Mouse (Mus musculus): ENCODE data around the gene Ptges2. TPM values are rescaled to one million over a fixed set of nuclear protein-coding genes. Genes with fewer than 3 reads are reported as not detected.
A peak's percentile ranks its signal among the peaks of the same experiment; 100 is the strongest.

The Ptges2 gene
- polyA plus RNA-seq (2015; fragmentation: Nextera tagmentation; extraction: Ambion mirVana), result 14.1 and 15.5 TPM in 2 replicates

- peak within 1 kb of the TSS; percentile 95 for H3K4me2 ChIP-seq
- peak within 1 kb of the TSS; percentile 88 for H3K4me3 ChIP-seq (replicated peaks)
- peak; percentile 92 for DNase-seq
- H3K9ac ChIP-seq, result peak within 1 kb of the TSS; percentile 87
- ATAC-seq (ENCODE audit: low read depth), result peak; percentile 85
- H3K27ac ChIP-seq, result peak within 1 kb of the TSS; percentile 79
- WGBS (ENCODE audit: insufficient replicate concordance), result under 1% methylated on average over 31 of the region's 31 CpGs
- H3K36me3 ChIP-seq, result peaks cover 15% of the 10 kb centered on the region; the same call in 1 of the 2 replicates
- peaks cover 45% of the 10 kb centered on the region for H3K4me1 ChIP-seq (replicated peaks)
- H3K9me3 ChIP-seq (replicated peaks), result no peaks in the 10 kb centered on the region
- no peaks in the 10 kb centered on the region for H3K27me3 ChIP-seq
Measured at GRCm38 (mm10) chr2:32395484-32395945, at the start of gene Ptges2. TSS of gene Ptges2 (plus strand) at chr2:32395896.

GRCm38 (mm10) chr2:32347019-32347418, 48.7 kb upstream of the Ptges2 start:
- peaks cover 51% of the 10 kb centered on the region for H3K27me3 ChIP-seq
- no peak overlapping the region for H3K27ac ChIP-seq
- ATAC-seq (ENCODE audit: low read depth), result no peak
- no peak overlapping the region for H3K4me3 ChIP-seq (replicated peaks)
- 56% methylated on average over 6 of the region's 6 CpGs for WGBS (ENCODE audit: insufficient replicate concordance)
- no peak overlapping the region for H3K4me2 ChIP-seq
- H3K9me3 ChIP-seq (replicated peaks), result no peaks in the 10 kb centered on the region
- no peak overlapping the region for H3K9ac ChIP-seq
- no peak for DNase-seq
- H3K36me3 ChIP-seq, result no peaks in the 10 kb centered on the region
- no peaks in the 10 kb centered on the region for H3K4me1 ChIP-seq (replicated peaks)

GRCm38 (mm10) chr2:32348311-32348710, 47.4 kb upstream of the Ptges2 start:
- no peak overlapping the region for H3K27ac ChIP-seq
- no peak for DNase-seq
- H3K4me3 ChIP-seq (replicated peaks), result no peak overlapping the region
- H3K27me3 ChIP-seq, result peaks cover 62% of the 10 kb centered on the region
- no peaks in the 10 kb centered on the region for H3K36me3 ChIP-seq
- H3K4me1 ChIP-seq (replicated peaks), result peaks cover 10% of the 10 kb centered on the region
- H3K9ac ChIP-seq, result no peak overlapping the region
- WGBS (ENCODE audit: insufficient replicate concordance), result 68% methylated on average over 11 of the region's 11 CpGs
- ATAC-seq (ENCODE audit: low read depth), result no peak
- no peak overlapping the region for H3K4me2 ChIP-seq
- H3K9me3 ChIP-seq (replicated peaks), result no peaks in the 10 kb centered on the region

- H3K9ac ChIP-seq, result no peak overlapping the region
- DNase-seq, result no peak
- no peak for ATAC-seq (ENCODE audit: low read depth)
- H3K27me3 ChIP-seq, result peaks cover 62% of the 10 kb centered on the region
- no peaks in the 10 kb centered on the region for H3K9me3 ChIP-seq (replicated peaks)
- H3K4me3 ChIP-seq (replicated peaks), result no peak overlapping the region
- H3K4me1 ChIP-seq (replicated peaks), result peaks cover 22% of the 10 kb centered on the region
- H3K27ac ChIP-seq, result no peak overlapping the region
- 48% methylated on average over 8 of the region's 8 CpGs for WGBS (ENCODE audit: insufficient replicate concordance)
- H3K4me2 ChIP-seq, result no peak overlapping the region
- H3K36me3 ChIP-seq, result no peaks in the 10 kb centered on the region
Measured at GRCm38 (mm10) chr2:32349625-32350255, 46.0 kb upstream of the Ptges2 start.

DNA sequence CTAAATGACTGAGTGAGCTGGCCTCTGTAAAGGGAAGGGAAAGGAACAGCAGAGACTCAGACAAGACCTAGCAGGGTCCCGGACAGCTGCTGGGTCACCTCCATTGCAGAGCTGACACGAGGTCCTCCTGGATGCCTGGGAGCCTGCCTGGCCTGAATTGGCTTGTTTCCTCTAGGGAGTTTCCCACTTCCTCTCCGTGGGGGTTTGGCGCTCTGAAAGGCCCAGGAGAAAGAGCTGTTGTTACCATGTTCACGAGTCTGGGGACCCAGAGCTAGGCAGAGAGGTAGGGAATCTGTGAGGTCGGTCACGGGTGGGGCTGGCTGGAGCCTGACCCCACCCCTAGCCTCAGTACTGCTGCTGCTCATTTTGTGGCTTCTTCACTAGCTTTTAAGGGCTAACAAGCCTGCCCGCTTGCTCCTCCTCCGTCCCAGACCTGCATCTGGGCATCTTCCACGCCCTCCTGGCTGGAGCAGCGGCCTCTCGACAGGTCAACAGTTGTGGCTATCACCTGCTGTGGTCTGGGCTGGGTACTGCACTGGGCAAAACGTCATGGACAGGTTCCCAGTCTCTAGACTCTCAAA, 45.1 kb upstream of the Ptges2 start:
- Histone ChIP-seq H3K27ac (no peak overlapping the region), H3K4me2 (no peak overlapping the region), H3K4me3 (replicated peaks) (no peak overlapping the region), H3K9ac (no peak overlapping the region), H3K27me3 (peaks cover 62% of the 10 kb centered on the region), H3K36me3 (no peaks in the 10 kb centered on the region), H3K4me1 (replicated peaks) (peaks cover 22% of the 10 kb centered on the region), H3K9me3 (replicated peaks) (no peaks in the 10 kb centered on the region)
- WGBS (ENCODE audit: insufficient replicate concordance), result 30% methylated on average over 13 of the region's 13 CpGs
- no peak for DNase-seq
- ATAC-seq (ENCODE audit: low read depth), result no peak

DNA sequence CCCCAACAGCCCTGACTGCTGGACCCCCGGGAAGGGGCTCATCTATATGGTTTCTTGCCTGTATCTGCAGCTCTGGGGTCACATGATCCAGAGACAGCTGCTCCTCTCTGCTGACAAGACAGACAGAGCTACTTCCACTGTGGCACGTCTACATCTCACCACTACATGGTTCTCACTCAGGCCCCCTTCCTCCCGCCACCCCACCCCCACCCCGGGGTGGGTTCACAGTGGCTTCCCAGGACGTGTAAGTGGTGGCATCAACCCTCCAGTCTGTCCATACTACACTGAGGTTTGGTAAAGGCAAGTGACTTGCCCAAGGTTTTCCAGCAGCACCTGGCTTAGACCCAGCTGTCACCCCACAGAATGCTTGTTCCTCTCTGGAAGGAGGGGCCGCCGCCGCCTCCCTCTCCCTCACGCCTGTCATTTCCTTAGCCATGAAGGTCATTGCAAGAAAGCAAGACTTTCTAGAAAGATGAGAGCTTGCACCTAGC, 44.2 kb upstream of the Ptges2 start:
- H3K9ac ChIP-seq, result no peak overlapping the region
- peaks cover 65% of the 10 kb centered on the region for H3K27me3 ChIP-seq
- WGBS (ENCODE audit: insufficient replicate concordance), result 40% methylated on average over 9 of the region's 9 CpGs
- peak overlapping the region; percentile 82; the same call in 1 of the 2 replicates for H3K4me2 ChIP-seq
- ATAC-seq (ENCODE audit: low read depth), result no peak
- H3K9me3 ChIP-seq (replicated peaks), result no peaks in the 10 kb centered on the region
- H3K36me3 ChIP-seq, result no peaks in the 10 kb centered on the region
- no peak overlapping the region for H3K4me3 ChIP-seq (replicated peaks)
- H3K4me1 ChIP-seq (replicated peaks), result peaks cover 26% of the 10 kb centered on the region
- DNase-seq, result no peak
- H3K27ac ChIP-seq, result no peak overlapping the region

DNA sequence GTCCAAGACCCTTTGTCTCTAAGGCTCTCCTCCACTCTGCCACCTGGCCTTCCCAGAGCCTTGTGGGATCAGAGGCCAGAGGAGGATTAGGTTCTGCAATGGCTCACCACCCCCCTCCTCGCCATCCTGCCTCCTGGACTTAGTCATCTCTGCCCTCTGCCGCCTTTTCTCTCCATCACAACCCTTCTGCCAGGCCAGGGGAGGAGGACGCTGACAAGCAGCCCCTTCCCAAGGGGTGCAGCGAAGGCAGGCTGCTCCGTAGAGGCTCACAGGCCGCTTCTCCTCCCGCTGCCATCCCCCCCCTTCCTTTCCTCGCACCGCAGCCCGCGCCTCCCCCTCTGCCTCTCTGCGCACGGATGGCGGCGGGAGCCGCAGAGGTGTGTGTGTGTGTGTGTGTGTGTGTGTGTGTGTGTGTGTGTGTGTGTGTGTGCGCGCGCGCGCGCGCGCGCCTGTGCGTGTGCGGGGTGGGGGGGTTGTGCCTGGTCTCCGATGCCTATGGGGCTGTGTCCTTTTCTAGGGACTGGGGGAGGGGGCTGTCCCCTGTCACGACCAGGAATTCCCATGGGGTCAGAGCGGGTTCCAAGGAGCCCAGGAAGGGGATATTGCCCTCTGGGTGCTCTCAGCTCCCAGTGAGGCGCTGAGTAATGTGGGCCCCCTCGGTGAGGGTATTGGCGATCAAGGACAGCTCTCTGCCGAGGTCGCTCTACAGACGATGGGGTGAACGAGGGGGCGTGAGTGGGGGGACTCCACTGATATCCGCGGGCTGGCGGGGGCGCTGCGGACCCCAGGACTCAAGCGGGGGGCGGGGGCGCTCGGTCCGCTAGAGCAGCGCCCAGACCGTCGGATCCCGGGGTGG, 43.3 kb upstream of the Ptges2 start, which contains the start of gene Ciz1:
TSS of gene Ciz1 (plus strand) at position 177 of the 856 bp plus-strand sequence.
- Histone ChIP-seq H3K9me3 (replicated peaks) (no peaks in the 10 kb centered on the region), H3K36me3 (no peaks in the 10 kb centered on the region), H3K4me2 (peak within 1 kb of the TSS; percentile 82), H3K27ac (no peak within 1 kb of the TSS), H3K9ac (peak within 1 kb of the TSS; percentile 62), H3K4me1 (replicated peaks) (peaks cover 26% of the 10 kb centered on the region), H3K27me3 (peaks cover 60% of the 10 kb centered on the region), H3K4me3 (replicated peaks) (peak within 1 kb of the TSS; percentile 61)
- 3% methylated on average over 36 of the region's 52 CpGs for WGBS (ENCODE audit: insufficient replicate concordance)
- peak; percentile 4; the same call in 1 of the 2 replicates for ATAC-seq (ENCODE audit: low read depth)
- DNase-seq, result no peak

DNA sequence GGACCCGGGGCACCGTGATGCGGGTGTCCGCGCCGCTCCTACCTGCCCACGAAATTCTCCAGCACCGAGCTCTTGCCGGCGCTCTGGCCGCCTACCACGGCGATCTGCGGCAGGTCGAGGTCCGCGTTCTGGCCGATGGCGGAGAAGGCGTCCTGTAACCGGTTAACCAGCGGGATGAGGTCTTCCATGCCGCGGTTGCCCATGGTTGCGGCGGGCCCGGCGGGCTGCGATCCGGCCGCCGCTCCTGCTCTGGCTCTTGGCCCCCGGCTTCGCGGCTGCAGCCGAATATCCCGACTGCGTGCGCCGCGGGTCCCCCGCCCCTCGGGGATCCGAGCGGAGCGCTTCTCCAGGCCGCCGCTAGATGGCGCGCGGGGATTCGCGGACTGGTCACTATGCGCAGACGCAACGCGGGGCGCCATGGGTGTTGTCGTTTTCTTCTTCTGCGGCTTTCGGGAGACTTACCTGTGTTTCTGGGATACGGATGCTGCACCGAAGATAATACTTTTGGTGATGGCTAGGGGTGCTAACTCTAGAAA, 42.6 kb upstream of the Ptges2 start, which contains the start of gene Dnm1:
TSS of gene Dnm1 (minus strand) at position 332 of the 536 bp plus-strand sequence.
- H3K27me3 ChIP-seq, result peaks cover 54% of the 10 kb centered on the region
- H3K4me1 ChIP-seq (replicated peaks), result peaks cover 26% of the 10 kb centered on the region
- no peaks in the 10 kb centered on the region for H3K36me3 ChIP-seq
- peak within 1 kb of the TSS; percentile 61 for H3K4me3 ChIP-seq (replicated peaks)
- ATAC-seq (ENCODE audit: low read depth) (peak; percentile 65), DNase-seq (peak; percentile 78)
- H3K9me3 ChIP-seq (replicated peaks), result no peaks in the 10 kb centered on the region
- H3K9ac ChIP-seq, result peak within 1 kb of the TSS; percentile 62
- H3K27ac ChIP-seq, result peak within 1 kb of the TSS; percentile 19
- WGBS (ENCODE audit: insufficient replicate concordance), result under 1% methylated on average over 63 of the region's 63 CpGs
- H3K4me2 ChIP-seq, result peak within 1 kb of the TSS; percentile 82

DNA sequence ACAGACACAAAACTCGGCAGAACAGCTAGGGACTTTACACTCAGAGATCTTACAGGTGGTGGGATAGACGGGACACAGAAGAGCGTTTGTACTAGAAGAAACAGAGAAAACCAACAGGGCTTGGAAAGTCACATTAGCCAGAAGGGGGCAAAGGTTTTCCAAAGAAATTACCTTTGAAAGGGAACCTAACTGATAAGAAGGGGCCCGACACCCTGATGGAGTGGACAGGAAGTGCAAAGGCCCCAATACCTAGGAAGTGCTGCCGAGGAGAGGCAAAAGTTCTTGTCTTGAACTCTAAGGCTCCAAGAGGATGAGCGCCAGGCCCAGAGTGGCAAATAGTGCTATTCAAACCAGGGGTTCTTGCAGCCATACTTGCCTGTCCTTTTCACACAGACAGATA, 41.9 kb upstream of the Ptges2 start:
- peaks cover 53% of the 10 kb centered on the region for H3K27me3 ChIP-seq
- 41% methylated on average over 6 of the region's 6 CpGs for WGBS (ENCODE audit: insufficient replicate concordance)
- peaks cover 26% of the 10 kb centered on the region for H3K4me1 ChIP-seq (replicated peaks)
- no peaks in the 10 kb centered on the region for H3K36me3 ChIP-seq
- no peak overlapping the region; the same call in 1 of the 2 replicates for H3K9ac ChIP-seq
- peak overlapping the region; percentile 82 for H3K4me2 ChIP-seq
- H3K4me3 ChIP-seq (replicated peaks), result no peak overlapping the region
- DNase-seq (no peak), ATAC-seq (ENCODE audit: low read depth) (no peak)
- H3K27ac ChIP-seq, result peak overlapping the region; percentile 19; the same call in 1 of the 2 replicates
- H3K9me3 ChIP-seq (replicated peaks), result no peaks in the 10 kb centered on the region

DNA sequence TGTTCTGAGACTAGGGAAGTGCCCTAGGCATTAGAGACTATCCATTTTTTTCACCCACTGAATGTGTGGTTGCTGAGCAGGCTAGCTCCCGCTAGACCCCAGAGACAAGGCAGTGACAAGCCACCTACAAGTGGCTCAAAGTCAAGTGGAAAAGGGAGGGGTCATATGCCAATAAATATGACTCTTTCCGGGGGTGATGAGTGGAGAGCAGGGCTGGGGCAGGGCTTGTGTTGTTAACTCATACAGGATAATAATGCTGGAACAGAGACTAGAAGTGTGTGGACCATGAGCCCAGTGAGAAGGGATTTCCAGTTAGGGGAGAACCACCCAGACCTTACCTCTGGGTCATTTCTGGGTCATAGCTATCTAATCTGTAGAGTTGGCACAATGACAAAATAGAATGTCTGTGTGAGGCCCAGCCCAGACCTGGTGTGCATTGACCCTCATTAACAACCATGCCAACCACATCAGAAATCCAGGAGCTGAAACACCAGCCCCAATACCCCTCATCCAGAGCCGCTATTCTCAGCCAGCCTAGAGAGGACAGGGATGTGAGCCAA, 41.3 kb upstream of the Ptges2 start:
- Histone ChIP-seq H3K9me3 (replicated peaks) (no peaks in the 10 kb centered on the region), H3K27ac (peak overlapping the region; percentile 19), H3K4me2 (no peak overlapping the region), H3K27me3 (peaks cover 48% of the 10 kb centered on the region), H3K9ac (no peak overlapping the region), H3K4me1 (replicated peaks) (peaks cover 26% of the 10 kb centered on the region), H3K4me3 (replicated peaks) (no peak overlapping the region), H3K36me3 (no peaks in the 10 kb centered on the region)
- ATAC-seq (ENCODE audit: low read depth) (no peak), DNase-seq (no peak)
- 71% methylated on average over 3 of the region's 3 CpGs for WGBS (ENCODE audit: insufficient replicate concordance)
